Mouse (Mus musculus): ENCODE data around the gene Fam84b. TPM values are rescaled to one million over a fixed set of nuclear protein-coding genes. Genes with fewer than 3 reads are reported as not detected.

Gene Fam84b
- polyA plus RNA-seq, 1 experiment = 0.02 TPM

DNA sequence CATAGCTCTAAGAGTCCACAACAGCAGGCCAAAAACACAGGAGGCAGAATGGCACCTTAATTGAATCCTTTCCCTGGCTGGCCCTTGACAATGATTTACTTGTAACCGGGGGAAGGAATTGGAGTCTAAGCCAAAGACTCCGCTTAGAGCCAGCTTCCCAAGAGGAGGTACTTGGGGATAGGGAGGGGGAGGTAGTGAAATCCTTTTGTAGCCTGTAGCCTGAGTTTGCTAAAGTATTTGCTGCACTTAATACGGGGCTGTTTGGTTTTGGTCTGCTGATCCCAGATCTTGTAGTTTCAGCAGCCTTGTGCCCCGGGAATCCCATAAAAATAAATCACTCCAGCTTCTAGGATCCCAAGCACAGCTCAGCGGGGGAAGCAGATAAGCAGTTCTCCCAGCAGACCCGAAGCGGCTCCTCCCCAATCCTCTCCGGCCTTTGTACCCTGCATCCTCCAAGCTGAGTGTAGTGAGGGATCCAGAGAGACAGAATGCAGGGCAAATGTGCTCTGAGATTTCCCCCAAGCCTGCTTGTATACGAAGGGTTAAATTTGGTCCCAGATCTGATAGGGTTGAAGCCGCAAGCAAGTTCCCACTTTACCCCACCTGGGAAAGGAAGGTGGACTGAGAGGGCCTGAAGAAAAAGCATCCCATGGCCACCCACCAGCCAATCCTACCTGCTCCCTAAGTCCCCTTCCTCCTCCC, 31.3 kb downstream of the Fam84b start:
- no peak overlapping the region for H3ac ChIP-seq (ENCODE audit: control insufficient read depth, insufficient read length)
- H3K36me3 ChIP-seq (ENCODE audit: control insufficient read depth, insufficient read depth) = no peaks in the 10 kb centered on the region
- no peaks in the 10 kb centered on the region for H3K79me2 ChIP-seq (ENCODE audit: control insufficient read depth, insufficient read depth)
- no peak overlapping the region for H3K4me2 ChIP-seq (ENCODE audit: low read depth)
- no peak for TF ChIP-seq MAX (IDR thresholded peaks at IDR 0.05; ENCODE audit: low read depth)
- no peak for TF ChIP-seq SRF (IDR thresholded peaks at IDR 0.05; ENCODE audit: control insufficient read depth, insufficient read length, low read depth)
- no peak for TF ChIP-seq MYOG (IDR thresholded peaks at IDR 0.05; ENCODE audit: control insufficient read depth in 1 of 3, insufficient read depth in 1 of 3, insufficient read length in 2 of 3, low read depth in 2 of 3)
- TF ChIP-seq POLR2A (IDR thresholded peaks at IDR 0.05; ENCODE audit: insufficient read length, low read depth) = no peak
- TF ChIP-seq MYOD1 (IDR thresholded peaks at IDR 0.05; ENCODE audit: control insufficient read depth in 1 of 3, insufficient read length in 2 of 3, low read depth in 2 of 3) = no peak
- TF ChIP-seq CEBPB (IDR thresholded peaks at IDR 0.05; ENCODE audit: insufficient read depth, poor library complexity, severe bottlenecking) = no peak
- TF ChIP-seq TCF3 (IDR thresholded peaks at IDR 0.05; ENCODE audit: insufficient read length, low read depth) = no peak
- no peak for TF ChIP-seq REST (IDR thresholded peaks at IDR 0.05; ENCODE audit: insufficient read depth, insufficient read length)
- no peak for TF ChIP-seq POLR2AphosphoS2 (IDR thresholded peaks at IDR 0.05; ENCODE audit: insufficient read length, low read depth)
- TF ChIP-seq TCF12 (IDR thresholded peaks at IDR 0.05; ENCODE audit: insufficient read depth, poor library complexity, severe bottlenecking) = no peak
- TF ChIP-seq USF1 (IDR thresholded peaks at IDR 0.05; ENCODE audit: low read depth) = no peak
- TF ChIP-seq E2F4 (IDR thresholded peaks at IDR 0.05; ENCODE audit: insufficient read depth) = no peak
- H3K4me3 ChIP-seq = no peak overlapping the region
- peaks cover 14% of the 10 kb centered on the region for H3K27me3 ChIP-seq (ENCODE audit: control insufficient read depth, insufficient read depth, insufficient read length)

DNA sequence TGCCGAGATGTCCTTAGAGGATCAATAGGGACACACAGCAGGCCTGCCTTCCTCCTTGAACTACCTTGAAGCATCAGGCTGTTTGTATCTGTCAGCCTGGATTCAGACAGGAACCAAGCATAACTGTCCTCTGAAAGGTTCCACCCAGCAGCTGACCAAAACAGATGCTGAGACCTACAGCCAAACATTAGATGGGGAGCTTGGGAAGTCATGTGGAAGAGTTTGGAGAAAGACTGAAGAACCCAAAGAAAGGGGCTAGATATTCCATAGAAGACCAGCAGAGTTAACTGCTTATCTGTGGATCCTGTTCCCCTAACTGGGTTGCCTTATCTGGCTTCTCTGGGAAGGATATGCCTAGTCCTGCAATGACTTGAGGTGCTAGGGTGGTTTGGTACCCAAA, 35.1 kb downstream of the Fam84b start:
- TF ChIP-seq SRF (IDR thresholded peaks at IDR 0.05; ENCODE audit: control insufficient read depth, insufficient read length, low read depth) (no peak), POLR2AphosphoS2 (IDR thresholded peaks at IDR 0.05; ENCODE audit: insufficient read length, low read depth) (no peak), POLR2A (IDR thresholded peaks at IDR 0.05; ENCODE audit: insufficient read length, low read depth) (no peak), CEBPB (IDR thresholded peaks at IDR 0.05; ENCODE audit: insufficient read depth, poor library complexity, severe bottlenecking) (no peak)
- no peak overlapping the region for H3K4me3 ChIP-seq
- H3K79me2 ChIP-seq (ENCODE audit: control insufficient read depth, insufficient read depth) = no peaks in the 10 kb centered on the region
- H3K27me3 ChIP-seq (ENCODE audit: control insufficient read depth, insufficient read depth, insufficient read length) = peaks cover 9% of the 10 kb centered on the region
- no peaks in the 10 kb centered on the region for H3K36me3 ChIP-seq (ENCODE audit: control insufficient read depth, insufficient read depth)
- no peak overlapping the region for H3ac ChIP-seq (ENCODE audit: control insufficient read depth, insufficient read length)
- H3K4me2 ChIP-seq (ENCODE audit: low read depth) = no peak overlapping the region

DNA sequence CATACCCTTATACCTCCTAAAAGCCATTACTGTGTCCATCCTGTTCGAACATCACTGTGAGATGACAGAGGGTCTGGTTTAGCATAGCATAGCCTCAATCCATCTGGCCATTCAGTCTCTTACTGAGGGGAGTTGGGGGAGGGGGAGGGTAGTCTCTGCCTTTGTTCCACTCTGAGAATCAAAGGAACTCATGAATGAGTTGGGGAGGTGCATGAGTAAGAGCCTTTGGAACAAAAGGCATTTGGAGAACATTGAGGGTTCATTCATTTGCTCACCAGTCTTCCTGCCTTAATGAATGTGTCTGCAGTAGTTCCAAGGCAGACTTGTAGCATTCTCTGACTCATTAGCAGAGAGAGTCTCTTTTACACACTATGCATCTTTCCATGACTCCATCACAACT, 37.1 kb downstream of the Fam84b start:
- Histone ChIP-seq H3K36me3 (ENCODE audit: control insufficient read depth, insufficient read depth) (no peaks in the 10 kb centered on the region), H3ac (ENCODE audit: control insufficient read depth, insufficient read length) (no peak overlapping the region), H3K27me3 (ENCODE audit: control insufficient read depth, insufficient read depth, insufficient read length) (no peaks in the 10 kb centered on the region), H3K79me2 (ENCODE audit: control insufficient read depth, insufficient read depth) (no peaks in the 10 kb centered on the region), H3K4me3 (no peak overlapping the region), H3K4me2 (ENCODE audit: low read depth) (no peak overlapping the region)
- TF ChIP-seq MYOD1 (IDR thresholded peaks at IDR 0.05; ENCODE audit: control insufficient read depth in 1 of 3, insufficient read length in 2 of 3, low read depth in 2 of 3) (no peak), POLR2AphosphoS2 (IDR thresholded peaks at IDR 0.05; ENCODE audit: insufficient read length, low read depth) (no peak), CEBPB (IDR thresholded peaks at IDR 0.05; ENCODE audit: insufficient read depth, poor library complexity, severe bottlenecking) (no peak), TCF3 (IDR thresholded peaks at IDR 0.05; ENCODE audit: insufficient read length, low read depth) (no peak)

DNA sequence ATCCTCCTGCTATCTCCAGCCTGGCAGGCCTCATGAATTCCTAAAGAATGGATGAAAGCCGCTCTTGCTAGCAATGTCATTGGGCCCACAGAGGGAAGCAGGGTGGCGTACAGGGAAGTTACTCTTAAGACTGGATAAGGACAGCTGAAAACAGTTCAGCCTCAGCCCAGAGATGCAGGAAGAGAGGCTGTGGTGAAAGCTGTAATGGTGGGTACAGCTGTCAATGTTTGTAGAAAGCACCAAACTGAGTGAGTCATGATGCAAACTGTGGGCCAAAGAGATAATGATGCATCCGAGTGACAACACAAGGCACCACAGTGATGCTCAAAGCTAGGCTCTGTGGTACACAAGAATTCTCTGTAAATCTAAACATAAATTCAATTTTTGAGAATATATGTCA, 39.0 kb downstream of the Fam84b start:
- Histone ChIP-seq H3K27me3 (ENCODE audit: control insufficient read depth, insufficient read depth, insufficient read length) (no peaks in the 10 kb centered on the region), H3K79me2 (ENCODE audit: control insufficient read depth, insufficient read depth) (no peaks in the 10 kb centered on the region), H3K4me3 (no peak overlapping the region), H3K4me2 (ENCODE audit: low read depth) (no peak overlapping the region), H3K36me3 (ENCODE audit: control insufficient read depth, insufficient read depth) (no peaks in the 10 kb centered on the region), H3ac (ENCODE audit: control insufficient read depth, insufficient read length) (no peak overlapping the region)
- TF ChIP-seq REST (IDR thresholded peaks at IDR 0.05; ENCODE audit: insufficient read depth, insufficient read length) = no peak

DNA sequence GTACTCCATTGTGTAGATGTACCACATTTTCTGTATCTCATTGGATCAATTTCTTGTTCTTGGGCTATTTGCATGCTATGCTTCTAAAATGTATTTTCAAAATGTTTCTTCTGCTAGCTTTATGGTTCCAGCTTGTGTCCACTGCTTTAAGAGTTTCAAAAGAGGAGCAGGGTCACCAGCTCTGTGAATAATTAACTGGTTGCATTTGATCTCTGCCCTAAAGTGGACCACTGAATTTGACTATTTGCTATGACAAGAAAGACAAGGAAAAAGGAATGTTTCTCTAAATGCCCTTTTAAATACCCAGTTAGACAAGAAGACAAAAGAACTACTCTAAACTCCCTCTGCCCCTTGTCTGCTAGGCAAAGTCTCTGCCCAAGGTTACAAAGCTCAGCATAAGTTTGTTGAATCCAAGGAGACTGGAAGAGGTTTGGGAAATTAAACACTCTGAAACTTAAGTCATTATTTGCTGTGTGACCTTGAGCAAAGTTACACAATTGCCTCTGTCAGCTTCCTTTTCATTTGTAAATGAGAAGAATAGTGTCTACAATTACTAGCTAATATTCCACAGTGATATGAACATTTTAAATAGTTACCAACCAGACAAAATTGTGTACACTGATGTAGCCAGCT, 60.4 kb downstream of the Fam84b start:
- H3ac ChIP-seq (ENCODE audit: control insufficient read depth, insufficient read length) = no peak overlapping the region
- H3K4me2 ChIP-seq (ENCODE audit: low read depth) = no peak overlapping the region
- H3K4me3 ChIP-seq = no peak overlapping the region
- H3K27me3 ChIP-seq (ENCODE audit: control insufficient read depth, insufficient read depth, insufficient read length) = no peaks in the 10 kb centered on the region
- H3K79me2 ChIP-seq (ENCODE audit: control insufficient read depth, insufficient read depth) = no peaks in the 10 kb centered on the region
- H3K36me3 ChIP-seq (ENCODE audit: control insufficient read depth, insufficient read depth) = no peaks in the 10 kb centered on the region
- TF ChIP-seq TCF12 (IDR thresholded peaks at IDR 0.05; ENCODE audit: insufficient read depth, poor library complexity, severe bottlenecking) (no peak), E2F4 (IDR thresholded peaks at IDR 0.05; ENCODE audit: insufficient read depth) (no peak), MAX (IDR thresholded peaks at IDR 0.05; ENCODE audit: low read depth) (no peak), SRF (IDR thresholded peaks at IDR 0.05; ENCODE audit: control insufficient read depth, insufficient read length, low read depth) (no peak), POLR2AphosphoS2 (IDR thresholded peaks at IDR 0.05; ENCODE audit: insufficient read length, low read depth) (no peak), CEBPB (IDR thresholded peaks at IDR 0.05; ENCODE audit: insufficient read depth, poor library complexity, severe bottlenecking) (no peak), USF1 (IDR thresholded peaks at IDR 0.05; ENCODE audit: low read depth) (no peak), MYOD1 (IDR thresholded peaks at IDR 0.05; ENCODE audit: control insufficient read depth in 1 of 3, insufficient read length in 2 of 3, low read depth in 2 of 3) (no peak), POLR2A (IDR thresholded peaks at IDR 0.05; ENCODE audit: insufficient read length, low read depth) (no peak), REST (IDR thresholded peaks at IDR 0.05; ENCODE audit: insufficient read depth, insufficient read length) (no peak), MYOG (IDR thresholded peaks at IDR 0.05; ENCODE audit: control insufficient read depth in 1 of 3, insufficient read depth in 1 of 3, insufficient read length in 2 of 3, low read depth in 2 of 3) (no peak), TCF3 (IDR thresholded peaks at IDR 0.05; ENCODE audit: insufficient read length, low read depth) (no peak)

Measured in myocyte (in vitro differentiated cells).